Mouse (Mus musculus) neural tube, embryonic 11.5 days (tissue): ENCODE data around the gene Pltp. TPM values are rescaled to one million over a fixed set of nuclear protein-coding genes. Genes with fewer than 3 reads are reported as not detected.
"Not testable (repeated sequence)": the region's sequence is repeated elsewhere in the genome, so short reads cannot be mapped to it uniquely, and the experiment has no call there.

Experiments
- ATAC-seq: fragments of 200-750 bp; cut with Nextera tagmentation; 2 replicates; pipeline ENCODE4 v1.8.0; 2017; ENCODE audit warnings: moderate number of reproducible peaks, mild to moderate bottlenecking, moderate TSS enrichment, moderate library complexity; ENCODE audit not compliant: insufficient read depth, low FRiP score, low TSS enrichment
- DNase-seq: peaks from one replicate; pipeline ENCODE4 v3.0.0-alpha.2; 2015; ENCODE audit warnings: low spot score
- H3K27ac ChIP-seq: fragments of 300-500 bp; sonication (generic); 2 replicates; pipeline ENCODE4 v1.5.1; 2014; ENCODE audit warnings: low read depth, mild to moderate bottlenecking, low read length
- H3K27me3 ChIP-seq: fragments of 300-500 bp; sonication (generic); 2 replicates; pipeline ENCODE4 v1.6.1; 2014; ENCODE audit warnings: mild to moderate bottlenecking, low read length, mixed read lengths; ENCODE audit not compliant: control insufficient read depth, insufficient read depth
- H3K36me3 ChIP-seq: fragments of 300-500 bp; sonication (generic); 2 replicates; pipeline ENCODE4 v1.6.1; 2014; ENCODE audit warnings: mild to moderate bottlenecking, low read length, moderate library complexity, mixed read lengths; ENCODE audit not compliant: control insufficient read depth, insufficient read depth
- H3K4me1 ChIP-seq: fragments of 300-500 bp; sonication (generic); 2 replicates; pipeline ENCODE4 v1.6.1; 2014; ENCODE audit warnings: low read length, mixed read lengths; ENCODE audit not compliant: control insufficient read depth, insufficient read depth
- H3K4me2 ChIP-seq: fragments of 300-500 bp; sonication (generic); 2 replicates; pipeline ENCODE4 v1.6.1; 2014; ENCODE audit warnings: low read depth, mild to moderate bottlenecking, moderate library complexity
- H3K4me3 ChIP-seq: fragments of 300-500 bp; sonication (generic); 2 replicates; pipeline ENCODE4 v1.5.1; 2014; ENCODE audit warnings: low read depth, low read length
- H3K9ac ChIP-seq: fragments of 300-500 bp; sonication (generic); 2 replicates; pipeline ENCODE4 v1.6.1; 2014; ENCODE audit warnings: mild to moderate bottlenecking, low read length
- H3K9me3 ChIP-seq: fragments of 300-500 bp; sonication (generic); 2 replicates; pipeline ENCODE4 v1.6.1; 2016; ENCODE audit warnings: low read length; ENCODE audit not compliant: control insufficient read depth
- WGBS: fragments of 180-500 bp; shearing (Covaris S2); extraction: QIAGEN DNeasy Blood & Tissue Kit; methylation state at CpG from one replicate; pipeline ENCODE4 v1.1.7; 2014; 5-methylcytosine and 5-hydroxymethylcytosine counted together
- polyA plus RNA-seq: library from polyadenylated mRNA; unstranded; fragments of >200 nt; fragmentation: Nextera tagmentation; extraction: Ambion mirVana; gene quantifications from 2 replicates; pipeline ENCODE4 v1.2.1, GENCODE M21; 2014

Pltp gene
- polyA plus RNA-seq, 1 experiment from 2014 or later: 58.4 TPM

GRCm38 (mm10) chr2:164873621-164874020 lies 16.1 kb upstream of the Pltp start:
- no peak for ATAC-seq

GRCm38 (mm10) chr2:164871602-164872303 lies 14.2 kb upstream of the Pltp start:
- DNase-seq: no peak
- H3K36me3 ChIP-seq: no peaks in the 10 kb centered on the region
- H3K4me3 ChIP-seq: no peak overlapping the region
- no peaks in the 10 kb centered on the region for H3K27me3 ChIP-seq
- H3K4me2 ChIP-seq: no peak overlapping the region
- 62% methylated on average over 6 of the region's 6 CpGs for whole genome bisulfite sequencing
- no peak overlapping the region for H3K9ac ChIP-seq
- 0 out of 2 replicates have a peak, but pooled peaks cover 3% of the 10 kb centered on the region for H3K9me3 ChIP-seq
- H3K27ac ChIP-seq: no peak overlapping the region
- H3K4me1 ChIP-seq: peaks cover 5% of the 10 kb centered on the region; the same call in 1 of the 2 replicates
- ATAC-seq: no peak

More at GRCm38 (mm10) chr2:164873621-164874020, 16.1 kb upstream of the Pltp start:
- no peak for DNase-seq
- Histone ChIP-seq H3K9me3 (no peaks in the 10 kb centered on the region), H3K36me3 (no peaks in the 10 kb centered on the region), H3K9ac (no peak overlapping the region), H3K27me3 (no peaks in the 10 kb centered on the region), H3K27ac (no peak overlapping the region), H3K4me2 (no peak overlapping the region), H3K4me3 (no peak overlapping the region), H3K4me1 (peaks cover 9% of the 10 kb centered on the region; the same call in 1 of the 2 replicates)
- WGBS: 51% methylated on average over 3 of the region's 3 CpGs

GRCm38 (mm10) chr2:164868491-164868890 lies 11.0 kb upstream of the Pltp start:
- Histone ChIP-seq H3K9ac (no peak overlapping the region), H3K36me3 (no peaks in the 10 kb centered on the region), H3K4me2 (no peak overlapping the region), H3K27ac (no peak overlapping the region), H3K4me3 (no peak overlapping the region), H3K27me3 (no peaks in the 10 kb centered on the region), H3K4me1 (no peaks in the 10 kb centered on the region), H3K9me3 (0 out of 2 replicates have a peak, but pooled peaks cover 3% of the 10 kb centered on the region)
- DNase-seq (no peak), ATAC-seq (no peak)
- 66% methylated on average over 7 of the region's 7 CpGs for WGBS

- H3K4me2 ChIP-seq: no peak overlapping the region
- whole genome bisulfite sequencing: 94% methylated on average over 7 of the region's 7 CpGs
- H3K9me3 ChIP-seq: 0 out of 2 replicates have a peak, but pooled peaks cover 3% of the 10 kb centered on the region
- no peak overlapping the region for H3K27ac ChIP-seq
- DNase-seq: no peak
- no peaks in the 10 kb centered on the region for H3K36me3 ChIP-seq
- H3K27me3 ChIP-seq: no peaks in the 10 kb centered on the region
- H3K9ac ChIP-seq: no peak overlapping the region
- no peak overlapping the region for H3K4me3 ChIP-seq
- no peak for ATAC-seq
- no peaks in the 10 kb centered on the region for H3K4me1 ChIP-seq
These were observed 10.1 kb upstream of the Pltp start for GRCm38 (mm10) chr2:164867566-164867965.

- Histone ChIP-seq H3K9me3 (0 out of 2 replicates have a peak, but pooled peaks cover 3% of the 10 kb centered on the region), H3K36me3 (no peaks in the 10 kb centered on the region), H3K4me3 (no peak overlapping the region), H3K4me1 (no peaks in the 10 kb centered on the region), H3K9ac (no peak overlapping the region), H3K27ac (no peak overlapping the region), H3K27me3 (no peaks in the 10 kb centered on the region), H3K4me2 (no peak overlapping the region)
- 62% methylated on average over 16 of the region's 16 CpGs for WGBS
- ATAC-seq: no peak
- no peak for DNase-seq
These were observed 9.4 kb upstream of the Pltp start for GRCm38 (mm10) chr2:164866741-164867551.

- Histone ChIP-seq H3K9ac (no peak overlapping the region), H3K4me1 (no peaks in the 10 kb centered on the region), H3K27ac (no peak overlapping the region), H3K9me3 (0 out of 2 replicates have a peak, but pooled peaks cover 3% of the 10 kb centered on the region), H3K4me3 (no peak overlapping the region), H3K4me2 (no peak overlapping the region), H3K27me3 (no peaks in the 10 kb centered on the region), H3K36me3 (no peaks in the 10 kb centered on the region)
- WGBS: 79% methylated on average over 4 of the region's 4 CpGs
- ATAC-seq (no peak), DNase-seq (no peak)
These were observed 7.1 kb upstream of the Pltp start for GRCm38 (mm10) chr2:164864593-164864992.

- WGBS: 94% methylated on average over 8 of the region's 9 CpGs
- H3K36me3 ChIP-seq, H3K4me1 ChIP-seq, H3K4me2 ChIP-seq, H3K27ac ChIP-seq, H3K9ac ChIP-seq, DNase-seq, H3K9me3 ChIP-seq, H3K4me3 ChIP-seq, H3K27me3 ChIP-seq, ATAC-seq: not testable (repeated sequence)
These were observed 5.9 kb upstream of the Pltp start for GRCm38 (mm10) chr2:164863411-164863810.

GRCm38 (mm10) chr2:164862179-164862861 lies 4.8 kb upstream of the Pltp start:
- H3K4me3 ChIP-seq: no peak overlapping the region
- 40% methylated on average over 9 of the region's 9 CpGs for WGBS
- H3K4me2 ChIP-seq: no peak overlapping the region
- no peak overlapping the region for H3K9ac ChIP-seq
- DNase-seq: peak; percentile 64
- no peaks in the 10 kb centered on the region for H3K27me3 ChIP-seq
- no peak overlapping the region for H3K27ac ChIP-seq
- H3K9me3 ChIP-seq: no peaks in the 10 kb centered on the region
- H3K4me1 ChIP-seq: peaks cover 6% of the 10 kb centered on the region; the same call in 1 of the 2 replicates
- ATAC-seq: no peak
- no peaks in the 10 kb centered on the region for H3K36me3 ChIP-seq
